Mouse (Mus musculus) C2C12 (cell line): ENCODE data around the gene Pinlyp.

ENCODE experiments used
- MAX ChIP-seq: IDR thresholded peaks from one replicate; pipeline ENCODE4 v1.6.1; 2011; ENCODE audit warnings: mild to moderate bottlenecking, control low read depth
- MYOG ChIP-seq: IDR thresholded peaks from one replicate; pipeline ENCODE4 v1.6.1; 2011; ENCODE audit not compliant: control insufficient read depth, insufficient read length; ENCODE audit errors: extremely low read depth

- no peak for TF ChIP-seq MAX
- no peak for TF ChIP-seq MYOG
Observed at GRCm38 (mm10) chr7:24587330-24588105, 41.6 kb upstream of the Pinlyp start, which contains the start of the genes Ethe1 and Zfp575.
